Mouse (Mus musculus): ENCODE measurements around the gene Cstb. TPM values are rescaled to one million over a fixed set of nuclear protein-coding genes. Genes with fewer than 3 reads are reported as not detected.

Cstb gene
- total RNA-seq (2017), result 24.8 to 42.0 TPM (median 26.4 TPM) in 3 replicates

DNA sequence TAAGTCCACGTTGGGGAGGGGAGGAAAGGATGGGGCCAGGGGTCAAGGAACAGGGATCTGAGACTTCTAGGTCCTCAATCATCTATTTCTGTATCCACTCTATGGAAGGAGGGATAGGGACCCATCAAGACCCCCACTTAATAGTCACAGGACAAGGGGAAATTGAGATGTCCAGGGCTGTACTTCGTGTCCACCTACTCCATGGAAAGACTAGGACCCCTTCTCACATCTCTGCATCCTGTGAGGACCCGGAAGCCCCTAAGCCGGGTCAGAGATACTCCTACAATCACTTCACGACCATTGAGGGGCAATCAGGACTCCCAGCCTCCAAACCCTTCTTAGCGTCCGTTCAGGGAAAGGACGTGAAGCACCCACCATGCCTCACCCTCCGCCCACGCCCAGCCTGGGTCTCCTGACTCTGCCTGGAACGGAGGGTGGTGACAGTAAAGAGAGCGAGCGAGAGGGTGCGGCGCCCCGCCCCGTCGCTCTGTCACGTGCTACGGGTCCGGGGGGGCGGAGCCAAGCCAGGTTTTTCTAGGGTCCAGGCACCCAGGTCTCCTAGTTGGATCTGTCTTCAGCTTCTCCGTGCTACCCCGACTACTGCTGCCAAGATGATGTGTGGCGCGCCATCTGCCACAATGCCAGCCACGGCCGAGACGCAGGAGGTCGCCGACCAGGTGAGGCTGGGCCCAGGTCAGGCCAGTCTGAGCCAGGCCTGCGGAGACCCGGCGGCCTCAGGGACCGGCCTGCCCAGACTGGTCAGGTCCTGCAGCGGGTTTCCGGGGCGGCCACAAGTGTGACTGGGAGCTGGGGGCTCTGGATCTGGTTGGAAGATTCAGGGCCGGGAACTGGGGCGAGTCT is at the start of gene Cstb:
Gene Cstb (plus strand): TSS at position 489 of the 861 bp plus-strand sequence.
- peak; percentile 83 for ATAC-seq (replicated peaks; ENCODE audit: insufficient number of reproducible peaks, low FRiP score, low TSS enrichment, poor library complexity, severe bottlenecking)

DNA sequence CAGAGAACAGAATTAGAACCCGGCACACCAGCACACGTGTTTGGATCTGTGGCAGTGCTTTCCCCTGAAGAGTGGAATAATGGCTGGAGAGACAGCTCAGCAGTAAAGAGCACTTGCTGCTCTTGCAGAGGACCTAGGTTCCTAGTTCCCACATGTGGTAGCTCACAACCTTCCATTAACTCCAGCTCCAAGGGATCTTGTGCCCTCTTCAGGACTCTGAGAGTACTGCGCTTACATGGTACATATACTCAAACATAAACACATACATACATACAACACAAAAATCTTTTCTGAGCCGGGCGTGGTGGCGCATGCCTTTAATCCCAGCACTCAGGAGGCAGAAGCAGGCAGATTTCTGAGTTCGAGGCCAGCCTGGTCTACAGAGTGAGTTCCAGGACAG is 47.0 kb upstream of the Cstb start:
- no peak for ATAC-seq (replicated peaks; ENCODE audit: insufficient number of reproducible peaks, low FRiP score, low TSS enrichment, poor library complexity, severe bottlenecking)

DNA sequence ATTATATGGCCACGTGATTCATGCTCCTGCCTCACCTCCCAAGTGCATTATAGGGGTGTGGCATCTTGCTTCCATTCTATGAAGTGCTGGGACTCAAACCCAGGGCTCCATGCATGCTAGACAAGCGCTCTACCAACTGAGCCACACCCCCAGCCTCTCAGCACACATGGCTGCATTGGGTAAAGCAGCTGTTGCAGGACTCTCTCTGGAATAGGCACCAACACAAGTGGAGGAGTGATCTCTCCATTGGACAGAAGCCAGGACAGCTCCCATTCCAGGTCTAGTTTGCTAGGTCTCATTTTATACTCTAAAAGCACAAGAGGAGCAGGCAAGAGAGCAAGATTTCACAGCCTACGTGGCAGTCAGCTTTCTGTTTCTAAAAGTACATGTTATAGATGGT is 41.9 kb upstream of the Cstb start:
- no peak for ATAC-seq (replicated peaks; ENCODE audit: insufficient number of reproducible peaks, low FRiP score, low TSS enrichment, poor library complexity, severe bottlenecking)

DNA sequence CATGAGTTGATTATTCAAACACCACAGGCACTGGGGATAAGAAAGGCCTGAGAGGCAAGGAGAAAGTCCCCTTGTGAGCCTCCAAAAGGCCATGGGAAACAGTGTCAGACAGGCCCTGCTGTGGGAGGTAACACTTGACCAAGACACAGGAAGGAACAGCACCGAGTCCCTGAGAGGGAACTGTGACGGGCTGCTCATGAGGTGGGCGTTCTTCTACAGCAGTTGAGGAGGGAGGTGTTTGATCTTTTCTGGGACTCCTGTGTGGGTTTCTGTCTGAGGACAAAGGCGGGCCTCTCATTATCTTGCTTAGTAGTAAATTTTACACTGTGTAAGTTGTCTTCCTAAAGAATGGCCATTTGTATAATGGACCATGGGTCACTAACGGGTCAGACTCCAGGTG is 39.9 kb upstream of the Cstb start:
- no peak for ATAC-seq (replicated peaks; ENCODE audit: insufficient number of reproducible peaks, low FRiP score, low TSS enrichment, poor library complexity, severe bottlenecking)

DNA sequence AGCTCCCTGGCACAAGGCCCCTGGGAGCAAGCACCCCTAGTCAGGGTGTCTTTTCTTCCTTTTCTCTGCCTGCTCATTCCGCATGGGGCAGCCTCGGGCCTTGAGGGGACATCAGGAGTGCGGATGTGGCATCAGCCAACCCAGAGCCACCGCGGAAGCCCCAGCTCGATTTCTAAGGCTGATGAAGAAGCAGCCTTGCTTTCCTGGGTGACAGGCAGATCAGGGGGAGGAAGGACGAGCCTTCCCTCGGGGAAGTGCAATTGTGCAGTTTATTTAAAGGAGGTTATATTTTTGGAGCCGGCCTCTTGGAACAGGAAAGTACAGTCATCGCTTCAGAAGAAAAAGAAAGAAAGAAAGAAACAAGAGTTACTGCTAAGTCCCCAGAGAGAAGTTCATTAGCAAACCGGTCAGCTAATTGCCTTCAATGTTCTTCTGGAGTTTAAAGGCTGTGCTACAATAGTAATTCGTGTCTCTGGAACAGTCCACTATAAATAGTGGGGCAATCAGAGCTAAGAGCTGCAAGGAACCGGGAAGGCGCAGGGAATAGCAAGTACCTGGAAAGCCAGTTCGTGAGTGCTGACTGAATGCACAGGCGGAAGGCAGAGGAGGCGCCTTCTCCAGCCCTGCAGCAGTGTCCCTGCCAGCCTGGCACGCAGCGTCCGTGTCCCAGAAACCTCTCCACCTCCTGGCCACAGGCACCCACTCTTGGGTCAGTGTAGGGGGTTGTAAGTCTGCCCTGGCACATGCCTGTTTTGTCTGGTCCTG is 37.1 kb upstream of the Cstb start:
- ATAC-seq (replicated peaks; ENCODE audit: insufficient number of reproducible peaks, low FRiP score, low TSS enrichment, poor library complexity, severe bottlenecking), result no peak

DNA sequence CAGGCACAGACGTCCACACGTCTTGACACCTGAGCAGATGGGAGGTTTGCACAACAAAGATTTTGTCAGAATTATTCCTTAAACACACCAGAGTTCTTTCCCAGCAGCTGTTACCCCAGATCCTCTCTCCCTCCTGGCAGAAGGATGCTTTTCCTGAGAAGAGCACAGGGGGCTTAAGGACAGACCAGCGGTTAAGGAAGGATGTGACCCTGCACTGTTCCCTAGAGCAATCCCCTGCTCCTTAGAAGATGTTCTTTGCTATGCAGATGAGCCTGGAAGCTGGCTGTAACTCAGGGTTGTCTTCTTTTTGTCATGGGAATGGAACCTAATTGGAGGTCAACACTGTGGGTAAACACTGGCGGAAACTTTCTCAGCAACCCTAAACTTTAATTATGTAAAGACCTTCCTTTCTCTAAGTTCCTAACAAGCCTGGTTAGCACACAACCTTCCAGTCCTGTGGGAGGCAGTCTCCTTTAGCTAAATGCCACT is 34.4 kb upstream of the Cstb start:
- no peak for ATAC-seq (replicated peaks; ENCODE audit: insufficient number of reproducible peaks, low FRiP score, low TSS enrichment, poor library complexity, severe bottlenecking)

DNA sequence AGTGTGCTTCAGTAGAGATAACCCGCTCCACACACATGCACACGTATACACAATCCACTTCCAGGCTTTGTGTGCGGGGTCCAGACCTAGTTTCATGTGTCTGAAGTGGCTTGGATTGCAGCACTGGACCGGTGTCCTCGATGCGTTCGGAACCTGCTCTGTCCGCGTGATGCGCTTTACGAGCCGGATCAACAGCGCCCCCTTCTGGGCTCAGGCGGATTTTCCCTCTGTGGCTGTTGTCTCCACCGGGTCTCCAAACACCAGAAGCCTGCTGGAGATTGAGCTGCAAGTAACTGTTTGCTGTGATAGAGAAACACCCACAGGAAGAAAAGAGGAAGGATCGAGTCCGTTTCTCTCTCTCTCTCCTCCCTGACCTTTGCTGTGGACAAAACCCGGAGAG is 33.4 kb upstream of the Cstb start:
- peak; percentile 78 for ATAC-seq (replicated peaks; ENCODE audit: insufficient number of reproducible peaks, low FRiP score, low TSS enrichment, poor library complexity, severe bottlenecking)

DNA sequence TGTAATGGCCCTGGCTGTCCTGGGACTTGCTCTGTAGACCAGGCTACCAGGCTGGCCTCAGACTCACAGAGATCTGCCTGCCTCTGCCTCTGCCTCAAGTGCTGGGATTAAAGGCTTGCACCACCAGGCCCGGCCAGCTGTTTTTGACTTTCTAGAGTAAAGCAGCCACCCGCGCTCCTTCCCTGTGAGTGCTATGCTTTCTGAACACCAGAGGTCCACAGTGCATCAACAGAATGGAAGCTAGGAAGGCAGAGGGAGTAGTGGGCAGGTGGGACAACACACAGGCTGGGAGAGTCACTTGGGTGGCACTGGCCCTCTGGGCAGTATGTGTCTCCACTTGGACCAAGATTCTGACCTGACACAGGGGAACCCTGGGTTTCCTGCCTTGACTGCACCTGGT is 30.1 kb upstream of the Cstb start:
- no peak for ATAC-seq (replicated peaks; ENCODE audit: insufficient number of reproducible peaks, low FRiP score, low TSS enrichment, poor library complexity, severe bottlenecking)

DNA sequence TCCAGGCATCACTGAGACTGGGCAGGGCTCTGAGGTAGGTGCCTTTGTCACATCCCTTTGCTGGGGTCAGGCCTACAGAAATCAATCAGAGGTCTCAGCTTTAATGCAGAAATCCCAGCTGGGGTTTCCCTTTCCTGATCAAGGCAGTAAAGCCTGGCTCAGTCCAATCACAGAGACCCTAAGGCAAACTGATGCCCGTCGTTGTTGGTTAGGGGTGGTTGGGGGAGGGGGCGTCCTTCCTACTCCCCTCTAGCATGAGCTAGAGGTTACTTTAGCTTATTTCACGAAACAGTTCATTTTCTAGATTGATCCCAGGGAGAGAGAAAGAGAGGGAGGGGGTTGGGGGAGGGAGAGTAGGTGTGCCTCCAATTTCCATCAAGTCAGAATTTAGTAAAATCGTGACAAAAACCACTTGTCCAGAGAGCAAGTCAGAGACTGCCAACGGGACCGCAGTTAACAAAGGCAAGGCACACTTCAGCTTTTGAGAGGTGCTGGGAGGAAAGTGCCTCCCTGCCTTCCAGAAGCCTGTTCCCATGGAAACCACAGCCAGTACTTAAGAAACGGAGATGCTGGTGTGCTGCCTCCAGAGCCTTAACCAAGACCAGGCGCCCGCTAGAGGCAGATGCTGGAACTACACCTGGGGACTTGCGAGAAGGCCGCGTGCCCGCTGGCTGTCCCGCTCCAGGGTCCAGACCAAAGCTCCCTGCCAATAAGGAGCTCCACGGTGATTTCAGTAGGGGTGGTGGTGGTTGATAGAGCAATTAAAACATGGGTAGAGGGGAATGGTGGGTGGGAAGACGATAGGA is 29.4 kb upstream of the Cstb start:
- peak; percentile 57; the same call in 1 of the 2 replicates for ATAC-seq (replicated peaks; ENCODE audit: insufficient number of reproducible peaks, low FRiP score, low TSS enrichment, poor library complexity, severe bottlenecking)

DNA sequence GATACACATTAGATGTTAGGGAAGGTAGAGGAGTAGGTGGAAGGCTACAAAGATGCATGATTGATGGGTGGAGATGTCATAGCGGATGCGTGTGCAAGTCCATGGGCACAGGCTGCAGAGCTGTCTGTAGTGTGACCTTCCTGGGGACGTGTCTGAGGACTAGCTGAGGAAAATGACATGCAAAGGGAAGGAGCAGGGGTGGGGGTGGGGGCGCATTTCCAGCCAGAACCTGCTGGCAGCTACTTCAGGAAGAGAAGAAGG is 28.9 kb upstream of the Cstb start:
- ATAC-seq (replicated peaks; ENCODE audit: insufficient number of reproducible peaks, low FRiP score, low TSS enrichment, poor library complexity, severe bottlenecking), result no peak

DNA sequence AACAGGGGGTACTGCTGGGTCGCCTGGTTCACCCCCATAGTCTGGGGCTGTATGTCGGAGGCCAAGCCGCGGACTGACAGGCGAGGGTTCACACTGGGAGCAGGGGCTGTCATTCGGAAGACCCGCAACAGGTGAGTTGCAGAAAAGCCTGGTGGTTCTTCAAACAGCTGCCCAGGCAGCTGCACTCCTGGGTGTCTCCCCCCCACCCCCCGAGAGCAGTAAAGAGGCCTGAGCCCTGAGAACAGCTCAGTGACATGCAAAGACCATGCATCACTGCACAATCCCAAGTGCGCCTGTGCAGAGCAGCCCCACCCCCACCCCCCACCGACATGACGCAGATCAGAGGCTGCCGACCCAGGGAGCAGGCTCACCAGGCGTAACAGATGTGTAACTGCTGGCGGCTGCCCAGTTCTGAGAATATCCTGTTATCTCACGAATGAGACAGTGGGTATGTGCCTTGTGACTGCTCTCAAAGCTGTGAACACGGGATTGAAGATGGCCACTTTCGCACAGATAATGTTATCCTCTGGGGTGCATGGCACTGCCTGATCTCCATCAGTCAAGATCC is 26.3 kb upstream of the Cstb start:
- no peak for ATAC-seq (replicated peaks; ENCODE audit: insufficient number of reproducible peaks, low FRiP score, low TSS enrichment, poor library complexity, severe bottlenecking)

DNA sequence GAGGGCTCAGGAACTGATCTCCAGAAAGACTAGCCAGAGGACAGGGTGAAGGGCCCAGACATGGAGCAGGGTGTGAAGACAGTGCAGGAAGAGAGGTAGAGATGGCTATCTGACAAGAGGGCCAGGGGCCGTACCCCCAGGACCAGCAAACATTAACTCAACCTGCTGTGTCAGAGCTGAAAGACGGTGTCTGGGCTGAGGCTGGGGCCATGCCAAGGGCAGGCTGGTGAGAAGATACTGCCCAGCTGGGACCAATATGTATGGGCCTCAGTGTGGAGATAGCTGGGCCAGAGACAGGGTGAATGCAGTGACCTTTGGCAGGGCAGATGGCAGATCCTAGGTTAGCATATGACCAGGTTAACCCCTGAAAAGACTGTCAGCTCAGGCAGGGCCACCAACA is 24.3 kb upstream of the Cstb start:
- ATAC-seq (replicated peaks; ENCODE audit: insufficient number of reproducible peaks, low FRiP score, low TSS enrichment, poor library complexity, severe bottlenecking), result no peak

DNA sequence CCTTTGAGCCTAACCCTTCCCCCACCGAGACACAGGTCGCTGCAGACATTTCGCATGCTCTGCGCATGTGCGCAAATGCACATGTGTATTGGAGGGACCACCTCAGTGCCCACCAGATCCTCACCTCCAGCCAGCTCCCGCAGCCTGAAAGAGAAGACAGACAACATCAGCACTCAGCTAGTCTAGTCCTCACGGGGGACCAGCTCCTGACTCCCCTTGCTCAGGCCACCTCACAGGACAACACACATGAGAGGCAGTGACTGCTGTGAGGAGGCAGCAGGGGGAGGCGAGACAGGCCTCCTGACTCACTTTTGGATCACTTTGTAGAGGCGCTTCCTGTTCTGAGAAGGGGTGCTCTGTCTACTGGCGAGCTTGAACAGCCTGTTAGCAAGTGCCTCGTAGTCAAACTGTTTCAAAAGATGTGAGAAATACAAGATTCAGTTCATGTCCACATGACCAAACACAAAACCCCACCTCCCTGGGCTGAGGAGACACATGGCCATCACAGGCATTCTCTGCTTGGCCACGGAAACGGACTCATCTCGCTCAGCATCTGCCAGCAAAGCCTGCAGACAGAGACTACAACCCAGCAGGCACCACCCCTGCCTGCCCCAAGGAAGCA is 23.1 kb upstream of the Cstb start:
- no peak for ATAC-seq (replicated peaks; ENCODE audit: insufficient number of reproducible peaks, low FRiP score, low TSS enrichment, poor library complexity, severe bottlenecking)

DNA sequence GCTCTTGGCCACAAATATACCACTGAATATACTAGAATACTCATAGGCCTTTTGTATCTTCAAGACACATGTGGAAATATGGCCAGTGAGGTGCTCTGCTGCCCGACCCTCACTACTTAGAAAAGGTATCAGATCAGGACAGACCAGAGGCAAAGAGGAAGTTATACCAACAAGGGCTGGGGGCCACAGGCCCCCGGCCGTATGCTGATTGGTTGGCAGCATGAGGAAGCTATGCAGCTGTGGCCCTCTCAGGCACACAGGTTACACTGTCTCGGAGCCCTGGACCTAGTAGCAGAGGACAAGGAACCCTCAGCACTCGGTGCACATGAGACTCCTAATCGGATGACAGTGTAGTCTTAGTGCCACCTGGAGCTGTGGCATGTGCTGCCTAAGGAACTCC is 19.3 kb upstream of the Cstb start:
- no peak for ATAC-seq (replicated peaks; ENCODE audit: insufficient number of reproducible peaks, low FRiP score, low TSS enrichment, poor library complexity, severe bottlenecking)

DNA sequence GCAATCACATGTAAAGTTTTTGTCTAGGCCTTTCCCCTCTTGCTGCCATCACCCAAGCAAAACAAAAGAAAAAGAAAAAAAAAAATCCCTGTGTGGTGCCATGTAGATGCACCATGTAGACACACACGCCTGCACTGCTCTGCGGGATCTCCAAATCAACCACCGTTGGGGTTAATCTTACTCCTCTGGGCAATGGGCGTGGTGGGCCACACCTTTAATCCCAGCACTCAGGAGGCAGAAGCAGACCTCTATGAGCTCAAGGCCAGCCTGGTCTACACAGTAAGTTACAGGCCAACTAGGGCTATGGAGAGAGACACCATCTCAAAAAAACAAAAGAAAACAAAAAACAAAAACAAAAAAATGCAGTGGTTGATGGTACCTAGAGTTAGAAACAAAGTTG is 18.3 kb upstream of the Cstb start:
- no peak for ATAC-seq (replicated peaks; ENCODE audit: insufficient number of reproducible peaks, low FRiP score, low TSS enrichment, poor library complexity, severe bottlenecking)

DNA sequence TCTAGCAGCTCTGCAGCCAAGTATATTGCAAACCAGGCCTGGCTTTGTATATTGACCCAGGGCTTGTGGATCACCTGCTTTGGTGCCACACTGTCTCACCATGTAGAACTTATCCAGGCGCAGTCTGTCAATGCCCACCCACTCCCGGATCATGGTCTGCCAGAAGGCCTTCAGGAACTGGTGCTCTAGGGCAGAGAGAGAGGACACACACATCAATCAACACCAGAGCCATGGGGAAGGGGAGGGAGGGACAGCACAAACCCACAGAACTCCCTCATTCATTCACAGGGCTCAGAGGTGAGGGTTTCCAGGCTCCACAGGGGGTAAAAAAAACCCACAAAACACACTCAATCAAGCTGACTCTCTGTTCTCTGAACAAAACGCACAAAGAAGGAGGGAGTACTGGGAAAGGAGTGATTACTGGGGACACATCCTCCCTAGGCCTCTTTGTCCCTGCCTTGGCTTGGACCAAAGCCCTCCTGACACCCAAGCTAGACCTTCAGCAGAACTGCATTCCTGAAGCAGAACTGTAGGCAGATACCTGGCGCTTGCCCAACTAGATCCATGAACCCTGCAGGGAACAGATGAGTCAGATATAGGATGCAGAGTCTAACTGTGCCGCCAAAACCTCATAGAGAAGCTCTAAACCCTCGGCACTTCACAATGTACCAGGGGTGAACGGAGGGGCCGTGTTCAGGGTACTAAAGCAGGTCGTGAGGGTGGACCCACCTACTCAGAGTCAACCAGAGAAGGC is 16.3 kb upstream of the Cstb start:
- no peak for ATAC-seq (replicated peaks; ENCODE audit: insufficient number of reproducible peaks, low FRiP score, low TSS enrichment, poor library complexity, severe bottlenecking)

DNA sequence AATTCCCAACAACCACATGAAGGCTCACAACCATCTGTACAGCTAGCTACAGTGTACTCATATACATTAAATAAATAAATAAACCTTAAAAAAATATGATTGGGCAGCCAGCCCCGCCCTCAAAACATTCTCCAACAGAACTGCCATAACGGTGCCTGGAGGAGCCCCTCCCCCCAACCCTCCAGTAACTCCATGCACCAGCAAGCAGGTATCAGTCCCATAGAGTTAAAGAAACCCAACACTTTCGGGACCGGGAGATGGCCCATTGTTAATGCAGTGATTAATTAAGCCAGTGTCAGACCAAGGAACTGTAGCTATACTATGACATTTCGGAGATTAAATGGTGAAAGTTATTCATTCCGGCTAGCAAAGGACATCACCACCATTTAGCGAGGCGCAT is 13.6 kb upstream of the Cstb start:
- ATAC-seq (replicated peaks; ENCODE audit: insufficient number of reproducible peaks, low FRiP score, low TSS enrichment, poor library complexity, severe bottlenecking), result no peak

Data from monocyte, adult 5-6 weeks (primary cell).